Mouse (Mus musculus): Measurements from ENCODE around the gene Fyttd1.

Fyttd1 gene

DNA sequence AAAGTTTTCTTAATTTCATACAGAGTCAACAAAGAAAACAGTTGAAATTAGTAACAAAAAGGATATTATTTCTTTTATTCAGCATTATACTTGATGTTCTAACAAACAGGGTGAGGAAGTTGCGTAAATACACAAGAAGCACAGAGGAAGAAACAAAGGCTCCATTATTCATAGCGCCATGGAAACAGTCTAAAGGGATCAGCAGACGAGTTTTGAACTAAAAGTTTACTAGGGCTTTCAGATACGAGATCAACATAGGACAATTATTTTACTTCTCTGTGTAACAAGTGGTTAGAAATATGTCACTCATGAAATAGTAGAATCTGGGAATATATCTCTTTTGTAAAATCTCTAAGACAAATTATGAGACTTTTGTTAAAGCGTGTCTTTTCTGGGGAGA lies 68.1 kb downstream of the Fyttd1 start:
- DNase-seq: no peak

DNA sequence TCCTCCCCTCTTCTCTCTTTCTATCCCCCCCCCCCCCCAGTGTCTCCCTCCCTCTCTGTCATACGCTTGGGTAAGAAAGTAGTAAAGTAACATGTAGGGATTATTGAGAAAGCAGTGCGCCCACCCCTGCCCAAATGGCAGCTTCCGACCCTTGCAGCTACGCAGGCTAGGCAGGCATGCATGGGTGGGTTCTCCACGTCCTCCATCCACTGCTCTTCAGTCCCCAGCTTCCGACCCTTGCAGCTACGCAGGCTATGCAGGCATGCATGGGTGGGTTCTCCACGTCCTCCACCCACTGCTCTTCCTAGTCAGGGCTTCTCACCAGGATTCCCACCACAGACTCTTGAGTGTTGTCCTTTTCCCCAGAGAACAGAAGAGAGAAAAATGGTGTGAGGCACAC lies 70.7 kb downstream of the Fyttd1 start:
- DNase-seq: no peak

DNA sequence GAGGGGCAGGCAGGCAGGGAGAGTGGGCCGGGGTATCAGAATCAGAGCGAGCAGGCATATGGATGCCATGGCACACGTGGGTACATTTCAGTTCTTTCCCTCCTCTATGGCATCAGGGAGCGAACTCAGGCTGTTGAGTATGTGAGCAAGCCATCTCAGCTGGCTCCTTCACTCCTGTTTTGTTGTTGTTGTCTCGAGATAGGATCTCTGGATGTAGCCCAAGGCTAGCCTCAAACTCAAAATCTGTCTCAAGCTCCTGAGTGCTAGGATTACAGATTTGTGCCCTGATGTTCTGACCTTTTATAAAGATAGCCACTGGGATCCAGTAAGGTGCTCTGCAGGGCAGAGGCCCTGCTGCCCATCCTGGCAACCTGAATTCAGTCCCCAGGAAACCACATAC lies 71.4 kb downstream of the Fyttd1 start:
- DNase-seq: no peak

DNA sequence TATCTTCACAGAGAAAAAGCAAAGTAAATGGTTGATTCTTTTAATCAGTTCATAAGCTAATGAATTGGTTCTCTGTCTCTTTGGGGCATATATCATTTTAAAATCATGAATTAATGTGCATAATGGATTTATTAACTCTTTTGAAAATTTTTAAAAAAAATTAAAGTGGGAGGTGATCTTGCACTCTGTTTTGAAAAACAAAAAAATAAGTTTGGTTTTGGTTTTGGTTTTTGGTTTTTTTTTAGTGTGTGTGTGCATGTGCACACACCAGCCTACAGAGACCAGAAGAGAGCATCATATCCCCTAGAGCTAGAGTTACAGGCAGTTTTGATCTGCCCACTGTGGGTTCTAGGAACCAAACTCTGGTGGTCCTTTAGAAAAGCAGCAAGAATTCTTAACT lies 72.0 kb downstream of the Fyttd1 start:
- no peak for DNase-seq

DNA sequence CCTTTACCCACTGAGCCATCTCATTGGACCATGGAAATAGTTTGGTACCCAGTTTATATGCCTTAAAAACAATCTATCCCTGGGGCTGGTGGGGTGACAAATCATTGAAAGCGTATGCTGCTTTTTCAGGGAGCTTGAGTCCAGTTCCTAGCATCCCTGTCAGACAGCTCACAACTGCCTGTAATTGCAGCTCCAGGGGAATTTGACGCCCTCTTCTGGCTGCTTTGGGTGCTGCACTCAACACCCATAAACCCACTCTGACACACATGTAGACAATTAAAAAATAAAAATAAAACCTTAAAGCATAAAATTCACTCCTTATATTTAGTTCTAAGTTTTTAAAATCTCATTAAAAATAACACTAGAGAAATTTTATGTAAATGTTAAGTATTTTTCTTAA lies 73.8 kb downstream of the Fyttd1 start:
- DNase-seq: peak in 1 of 2 experiments; percentile 19

DNA sequence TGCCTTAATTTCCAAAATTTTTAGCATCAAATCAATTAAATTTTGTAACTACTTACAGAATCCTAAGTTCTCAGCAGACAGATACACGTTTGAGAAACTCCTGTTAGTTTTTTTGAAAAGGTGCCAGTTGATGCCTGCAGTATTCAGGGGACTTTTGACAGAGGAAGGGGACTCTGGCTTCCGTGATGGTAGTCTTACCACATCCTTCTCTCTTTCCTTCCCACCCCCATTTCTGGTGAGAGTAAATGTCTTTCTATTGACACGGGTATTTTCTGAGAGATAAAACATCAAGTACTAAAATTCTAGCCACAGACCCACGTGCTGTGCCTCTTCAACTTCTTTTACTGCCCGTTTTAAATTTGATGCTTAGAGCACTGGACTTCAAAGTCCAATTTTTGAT lies 76.5 kb downstream of the Fyttd1 start:
- no peak for DNase-seq

DNA sequence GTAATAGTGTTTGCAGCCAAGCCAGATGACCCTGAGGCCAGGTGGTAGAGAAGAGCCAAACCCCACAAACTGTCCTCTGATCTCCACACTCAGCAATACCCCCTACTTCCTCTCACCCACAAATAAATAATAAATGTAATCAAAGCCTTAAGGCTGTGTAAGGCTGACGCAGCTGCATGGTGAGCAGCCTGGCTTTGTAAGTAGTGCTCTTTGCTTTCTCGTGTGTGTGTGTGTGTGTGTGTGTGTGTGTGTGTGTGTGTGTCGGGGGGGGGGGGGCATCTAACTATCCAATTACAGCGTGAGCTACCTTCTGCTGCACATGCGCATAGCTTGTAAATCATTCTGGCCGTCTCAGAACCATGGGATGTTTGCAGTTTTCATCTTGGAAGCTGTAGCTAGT lies 77.0 kb downstream of the Fyttd1 start:
- no peak for DNase-seq

DNA sequence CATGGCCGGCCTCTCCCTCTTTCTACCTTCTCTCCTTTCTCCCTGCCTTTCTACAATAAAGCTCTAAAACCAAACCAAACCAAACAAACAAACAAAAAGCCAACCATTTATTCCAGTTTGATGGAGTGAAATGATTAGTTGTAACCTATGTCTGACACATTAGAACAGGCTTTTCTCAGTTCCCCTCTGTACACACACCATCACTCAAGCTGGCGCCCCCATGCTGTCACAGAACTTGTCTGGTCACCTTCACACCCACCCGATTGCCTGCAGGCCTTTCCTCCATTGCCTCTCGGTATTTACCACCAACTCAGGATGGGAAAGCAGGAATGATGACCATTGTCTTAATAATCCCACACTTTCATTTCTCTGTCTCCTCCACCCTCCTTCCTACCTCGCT lies 79.6 kb downstream of the Fyttd1 start:
- no peak for DNase-seq
